Mouse (Mus musculus): ENCODE results near the gene Med13l. TPM values are rescaled to one million over a fixed set of nuclear protein-coding genes. Genes with fewer than 3 reads are reported as not detected.

Gene Med13l
- polyA plus RNA-seq, 1 experiment = 2.3 TPM

DNA sequence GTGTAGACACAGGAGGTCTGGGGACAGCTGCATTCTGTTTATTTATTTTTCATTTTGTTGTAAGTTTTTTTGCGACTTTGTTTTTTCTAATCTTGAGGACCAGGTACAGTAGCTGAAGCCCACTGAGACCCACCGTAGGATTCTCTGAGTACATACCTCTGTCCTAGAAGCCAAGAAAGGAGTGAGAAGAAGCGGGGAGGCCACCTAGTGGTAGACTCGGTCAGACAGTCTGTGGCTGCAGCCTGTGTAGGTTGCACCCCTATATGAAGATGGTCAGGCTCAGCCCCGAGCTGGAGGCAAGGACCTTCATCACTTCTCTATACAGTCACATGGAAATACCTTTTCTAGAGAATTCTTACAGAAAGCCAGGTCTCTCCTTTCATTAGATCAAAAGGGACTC is 202.9 kb downstream of the Med13l start:
- H3K27me3 ChIP-seq (ENCODE audit: control insufficient read depth) = no peaks in the 10 kb centered on the region; the same call in 1 of the 2 replicates
- no peaks in the 10 kb centered on the region for H3K4me1 ChIP-seq (ENCODE audit: control insufficient read depth)
- TF ChIP-seq GATA1 (IDR thresholded peaks at IDR 0.05; ENCODE audit: low read length) = no peak
- no peak for TF ChIP-seq TAL1 (IDR thresholded peaks at IDR 0.05; ENCODE audit: low read length)
- peaks cover 77% of the 10 kb centered on the region for H3K36me3 ChIP-seq (ENCODE audit: control insufficient read depth)
- no peak overlapping the region for H3K4me3 ChIP-seq (replicated peaks)
- no peaks in the 10 kb centered on the region for H3K9me3 ChIP-seq (ENCODE audit: control insufficient read depth, low read length)

DNA sequence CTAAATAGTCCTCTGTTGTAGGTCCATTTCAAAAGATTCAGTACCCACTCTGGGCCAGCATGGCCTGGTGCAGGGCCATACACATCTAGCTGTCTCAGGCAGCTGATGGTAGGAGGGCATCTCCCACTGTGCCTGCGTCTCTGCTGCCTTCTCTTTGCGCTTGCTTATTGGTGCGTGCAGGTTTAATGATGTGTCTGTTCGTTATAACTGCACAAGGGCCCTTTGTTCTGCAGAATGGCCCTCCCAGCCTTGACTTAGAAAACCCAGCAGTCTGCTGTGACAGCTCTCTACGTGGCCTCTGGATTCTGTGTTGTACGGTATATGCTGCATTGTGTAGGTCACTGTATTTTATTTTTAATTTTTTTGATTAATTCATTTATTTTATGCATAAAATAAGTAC is 208.7 kb downstream of the Med13l start:
- TF ChIP-seq GATA1 (IDR thresholded peaks at IDR 0.05; ENCODE audit: low read length) (no peak), TAL1 (IDR thresholded peaks at IDR 0.05; ENCODE audit: low read length) (no peak)
- H3K27me3 ChIP-seq (ENCODE audit: control insufficient read depth) = no peaks in the 10 kb centered on the region
- H3K4me1 ChIP-seq (ENCODE audit: control insufficient read depth) = no peaks in the 10 kb centered on the region
- peaks cover 19% of the 10 kb centered on the region for H3K36me3 ChIP-seq (ENCODE audit: control insufficient read depth)
- no peak overlapping the region for H3K4me3 ChIP-seq (replicated peaks)
- H3K9me3 ChIP-seq (ENCODE audit: control insufficient read depth, low read length) = no peaks in the 10 kb centered on the region

DNA sequence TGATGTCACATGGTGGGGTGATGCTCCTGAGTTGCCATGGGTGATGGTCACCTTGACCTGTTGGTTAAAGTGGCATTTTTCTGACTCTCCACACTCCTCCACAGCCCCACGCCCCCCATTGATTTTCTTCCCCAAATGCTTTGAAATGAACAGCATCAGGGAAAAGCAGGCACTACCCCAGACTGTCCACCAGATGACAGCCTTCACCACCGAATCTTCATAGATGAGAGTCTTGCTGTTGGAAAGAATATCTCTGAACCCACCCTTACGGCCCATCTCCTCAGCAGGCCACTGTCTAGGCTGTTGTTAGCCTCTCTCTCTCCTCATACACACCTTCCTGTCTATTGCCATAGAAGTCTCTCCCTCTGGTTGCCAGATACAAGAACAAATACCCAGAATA is 213.4 kb downstream of the Med13l start:
- Histone ChIP-seq H3K27me3 (ENCODE audit: control insufficient read depth) (no peaks in the 10 kb centered on the region), H3K9me3 (ENCODE audit: control insufficient read depth, low read length) (peaks cover 10% of the 10 kb centered on the region), H3K4me3 (replicated peaks) (no peak overlapping the region), H3K36me3 (ENCODE audit: control insufficient read depth) (no peaks in the 10 kb centered on the region), H3K4me1 (ENCODE audit: control insufficient read depth) (no peaks in the 10 kb centered on the region)
- no peak for TF ChIP-seq TAL1 (IDR thresholded peaks at IDR 0.05; ENCODE audit: low read length)
- no peak for TF ChIP-seq GATA1 (IDR thresholded peaks at IDR 0.05; ENCODE audit: low read length)

GRCm38 (mm10) chr5:118776396-118776795 is 215.9 kb downstream of the Med13l start:
- no peaks in the 10 kb centered on the region for H3K36me3 ChIP-seq (ENCODE audit: control insufficient read depth)
- H3K4me1 ChIP-seq (ENCODE audit: control insufficient read depth) = no peaks in the 10 kb centered on the region
- H3K4me3 ChIP-seq (replicated peaks) = no peak overlapping the region
- H3K9me3 ChIP-seq (ENCODE audit: control insufficient read depth, low read length) = peaks cover 10% of the 10 kb centered on the region
- TF ChIP-seq GATA1 (IDR thresholded peaks at IDR 0.05; ENCODE audit: low read length) (no peak), TAL1 (IDR thresholded peaks at IDR 0.05; ENCODE audit: low read length) (no peak)
- H3K27me3 ChIP-seq (ENCODE audit: control insufficient read depth) = no peaks in the 10 kb centered on the region

DNA sequence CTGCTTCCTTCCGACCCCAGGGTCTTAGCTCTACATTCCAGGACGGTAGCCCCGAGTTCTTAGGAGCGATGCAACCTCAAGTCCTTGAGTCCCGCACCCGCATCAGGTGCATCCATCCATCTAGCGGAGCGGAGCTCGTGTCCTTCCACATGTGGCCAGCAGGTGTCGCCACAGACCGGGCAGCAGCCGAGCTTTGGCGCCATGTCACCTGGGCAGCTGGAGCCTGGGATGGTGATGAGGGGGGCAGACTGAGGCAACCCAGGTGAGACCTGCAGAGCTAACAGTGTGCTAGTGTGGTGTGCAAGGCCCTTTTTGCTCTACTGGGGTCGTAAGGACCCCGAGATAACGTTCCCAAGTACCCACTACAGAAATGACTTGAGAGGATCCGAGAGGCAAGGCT is 221.1 kb downstream of the Med13l start:
- no peak overlapping the region for H3K4me3 ChIP-seq (replicated peaks)
- H3K9me3 ChIP-seq (ENCODE audit: control insufficient read depth, low read length) = peaks cover 2% of the 10 kb centered on the region; the same call in 1 of the 2 replicates
- no peaks in the 10 kb centered on the region for H3K36me3 ChIP-seq (ENCODE audit: control insufficient read depth)
- no peaks in the 10 kb centered on the region for H3K4me1 ChIP-seq (ENCODE audit: control insufficient read depth)
- no peaks in the 10 kb centered on the region for H3K27me3 ChIP-seq (ENCODE audit: control insufficient read depth)
- TF ChIP-seq GATA1 (IDR thresholded peaks at IDR 0.05; ENCODE audit: low read length) (no peak), TAL1 (IDR thresholded peaks at IDR 0.05; ENCODE audit: low read length) (no peak)

- Histone ChIP-seq H3K4me1 (ENCODE audit: control insufficient read depth) (no peaks in the 10 kb centered on the region), H3K27me3 (ENCODE audit: control insufficient read depth) (no peaks in the 10 kb centered on the region), H3K4me3 (replicated peaks) (no peak overlapping the region), H3K9me3 (ENCODE audit: control insufficient read depth, low read length) (peaks cover 2% of the 10 kb centered on the region; the same call in 1 of the 2 replicates), H3K36me3 (ENCODE audit: control insufficient read depth) (no peaks in the 10 kb centered on the region)
- no peak for TF ChIP-seq GATA1 (IDR thresholded peaks at IDR 0.05; ENCODE audit: low read length)
- TF ChIP-seq TAL1 (IDR thresholded peaks at IDR 0.05; ENCODE audit: low read length) = no peak
These were observed 221.7 kb downstream of the Med13l start for GRCm38 (mm10) chr5:118782139-118782538.

DNA sequence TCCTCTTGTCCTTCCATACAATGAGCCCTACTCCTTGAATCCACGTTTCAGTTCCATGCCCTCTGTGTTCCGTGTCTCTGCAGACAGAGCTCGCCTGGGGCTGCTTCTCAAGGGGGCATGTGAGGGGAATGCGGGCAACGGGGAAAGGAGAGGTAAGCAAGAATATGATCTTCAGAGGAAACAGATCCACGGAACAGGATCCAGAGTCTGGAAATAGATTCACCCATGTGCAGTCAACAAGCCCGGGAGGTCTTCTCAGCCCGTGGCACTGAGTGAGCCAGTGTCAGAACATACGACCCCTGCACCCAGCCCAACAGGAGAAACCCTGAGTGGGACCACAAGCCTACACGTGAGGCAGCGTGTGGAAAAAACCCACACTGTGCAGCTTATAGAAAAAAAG is 228.7 kb downstream of the Med13l start:
- TF ChIP-seq TAL1 (IDR thresholded peaks at IDR 0.05; ENCODE audit: low read length) = no peak
- no peak for TF ChIP-seq GATA1 (IDR thresholded peaks at IDR 0.05; ENCODE audit: low read length)

GRCm38 (mm10) chr5:118789776-118790175 is 229.3 kb downstream of the Med13l start:
- Histone ChIP-seq H3K27me3 (ENCODE audit: control insufficient read depth) (no peaks in the 10 kb centered on the region), H3K4me3 (replicated peaks) (no peak overlapping the region), H3K9me3 (ENCODE audit: control insufficient read depth, low read length) (peaks cover 5% of the 10 kb centered on the region), H3K4me1 (ENCODE audit: control insufficient read depth) (no peaks in the 10 kb centered on the region), H3K36me3 (ENCODE audit: control insufficient read depth) (no peaks in the 10 kb centered on the region)
- TF ChIP-seq TAL1 (IDR thresholded peaks at IDR 0.05; ENCODE audit: low read length) (no peak), GATA1 (IDR thresholded peaks at IDR 0.05; ENCODE audit: low read length) (no peak)

More for the DNA sequence above, 228.7 kb downstream of the Med13l start:
- H3K9me3 ChIP-seq (ENCODE audit: control insufficient read depth, low read length) = peaks cover 5% of the 10 kb centered on the region
- H3K4me3 ChIP-seq (replicated peaks) = no peak overlapping the region
- H3K36me3 ChIP-seq (ENCODE audit: control insufficient read depth) = no peaks in the 10 kb centered on the region
- H3K4me1 ChIP-seq (ENCODE audit: control insufficient read depth) = no peaks in the 10 kb centered on the region
- no peaks in the 10 kb centered on the region for H3K27me3 ChIP-seq (ENCODE audit: control insufficient read depth)

- H3K4me1 ChIP-seq (ENCODE audit: control insufficient read depth) = peaks cover 2% of the 10 kb centered on the region; the same call in 1 of the 2 replicates
- TF ChIP-seq TAL1 (IDR thresholded peaks at IDR 0.05; ENCODE audit: low read length) (no peak), GATA1 (IDR thresholded peaks at IDR 0.05; ENCODE audit: low read length) (no peak)
These were observed 237.3 kb downstream of the Med13l start for GRCm38 (mm10) chr5:118797811-118798210.

DNA sequence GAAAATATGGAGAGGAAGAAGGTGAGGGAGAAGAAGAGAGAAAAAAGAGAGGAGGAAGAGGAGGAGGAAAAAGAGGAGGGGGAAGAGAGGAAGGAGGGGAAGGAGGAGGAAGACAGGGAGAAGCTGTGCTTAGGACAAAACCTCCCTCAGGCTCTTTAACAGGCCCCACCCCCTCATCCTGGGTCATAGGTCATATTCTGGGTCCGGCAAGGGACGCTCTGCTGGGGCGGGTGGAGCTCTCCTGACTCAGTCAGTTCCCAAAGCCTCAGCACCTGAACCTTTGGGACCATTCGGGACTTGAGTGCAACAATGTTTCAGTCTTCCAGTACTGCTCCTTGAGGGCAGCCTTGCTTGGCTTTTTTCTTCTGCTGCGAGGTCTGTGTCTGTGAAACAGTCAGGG is 241.1 kb downstream of the Med13l start:
- H3K4me1 ChIP-seq (ENCODE audit: control insufficient read depth) = peaks cover 2% of the 10 kb centered on the region; the same call in 1 of the 2 replicates
- no peaks in the 10 kb centered on the region for H3K27me3 ChIP-seq (ENCODE audit: control insufficient read depth)
- TF ChIP-seq GATA1 (IDR thresholded peaks at IDR 0.05; ENCODE audit: low read length) = no peak
- TF ChIP-seq TAL1 (IDR thresholded peaks at IDR 0.05; ENCODE audit: low read length) = no peak
- H3K36me3 ChIP-seq (ENCODE audit: control insufficient read depth) = no peaks in the 10 kb centered on the region
- no peaks in the 10 kb centered on the region for H3K9me3 ChIP-seq (ENCODE audit: control insufficient read depth, low read length)
- H3K4me3 ChIP-seq (replicated peaks) = no peak overlapping the region

More at GRCm38 (mm10) chr5:118797811-118798210, 237.3 kb downstream of the Med13l start:
- H3K9me3 ChIP-seq (ENCODE audit: control insufficient read depth, low read length) = no peaks in the 10 kb centered on the region
- no peaks in the 10 kb centered on the region for H3K36me3 ChIP-seq (ENCODE audit: control insufficient read depth)
- H3K4me3 ChIP-seq (replicated peaks) = no peak overlapping the region
- H3K27me3 ChIP-seq (ENCODE audit: control insufficient read depth) = no peaks in the 10 kb centered on the region

Measured in erythroblast, embryonic 14.5 days (primary cell).